Mouse (Mus musculus): Measurements from ENCODE around the gene Sema6d.

The Sema6d gene

GRCm38 (mm10) chr2:124576053-124576452 is 486.3 kb downstream of the Sema6d start:
- no peak for DNase-seq

- no peak for DNase-seq
These were observed 493.8 kb downstream of the Sema6d start for GRCm38 (mm10) chr2:124583561-124583960.

GRCm38 (mm10) chr2:124592750-124593149 is 503.0 kb downstream of the Sema6d start:
- DNase-seq, result no peak

GRCm38 (mm10) chr2:124599014-124599413 is 509.2 kb downstream of the Sema6d start:
- no peak for DNase-seq

DNA sequence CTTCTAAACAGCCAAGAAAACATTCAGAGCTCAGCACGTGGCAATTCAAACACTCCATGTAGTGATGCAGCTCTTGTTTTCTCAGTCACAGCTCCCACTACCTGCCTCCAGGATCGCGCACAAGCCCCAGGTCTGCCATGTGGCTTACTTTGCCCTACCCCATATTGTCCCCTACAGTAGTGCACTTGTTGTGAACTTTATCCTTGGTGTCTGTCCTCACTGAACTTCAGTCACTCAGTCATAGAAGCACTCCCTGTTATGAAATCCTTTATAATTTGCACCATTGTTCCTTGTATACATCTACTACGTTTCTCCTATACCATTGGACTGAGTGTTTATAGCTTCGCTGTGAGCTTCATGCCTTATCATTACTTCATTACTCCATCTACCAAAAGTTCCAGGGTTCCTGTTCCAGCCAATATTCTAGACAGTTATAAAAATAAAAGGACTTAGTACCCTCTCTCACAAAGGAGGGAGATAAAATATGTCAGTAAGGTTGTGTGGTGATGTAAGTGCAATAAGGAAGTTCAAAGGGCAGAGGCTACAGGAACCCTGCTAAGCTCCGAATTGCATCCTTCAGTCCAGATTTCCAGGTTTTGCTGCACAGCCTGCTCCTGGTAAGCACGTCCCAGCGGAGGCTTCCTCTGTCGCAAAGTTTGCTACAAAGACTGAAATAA is 512.1 kb downstream of the Sema6d start:
- no peak for DNase-seq

DNA sequence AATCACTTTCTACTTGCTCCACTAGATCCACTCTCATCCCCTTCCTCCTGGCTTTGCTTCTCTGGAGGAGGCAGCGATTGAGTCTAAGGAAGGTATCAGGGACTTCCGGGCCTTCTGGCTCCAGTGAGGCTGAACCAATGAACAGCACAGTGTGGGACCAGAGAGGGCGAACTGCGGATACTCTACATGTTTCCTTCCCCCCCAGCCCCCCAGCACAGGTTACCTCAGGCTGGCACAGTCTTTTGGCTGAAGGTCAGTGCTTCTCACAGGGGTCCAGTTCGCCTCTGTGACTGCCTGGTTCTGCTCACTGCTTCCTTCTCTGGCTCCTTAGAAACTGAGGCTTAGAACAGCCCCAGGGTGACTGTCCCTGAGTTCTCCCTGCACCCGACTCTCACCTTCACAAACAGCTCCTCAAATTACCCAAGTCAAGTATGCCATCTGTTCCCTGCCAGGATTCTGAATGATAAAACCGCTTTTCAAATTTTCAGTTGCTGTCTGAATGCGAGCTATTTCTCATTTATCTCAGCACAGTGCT is 512.7 kb downstream of the Sema6d start:
- no peak for DNase-seq

DNA sequence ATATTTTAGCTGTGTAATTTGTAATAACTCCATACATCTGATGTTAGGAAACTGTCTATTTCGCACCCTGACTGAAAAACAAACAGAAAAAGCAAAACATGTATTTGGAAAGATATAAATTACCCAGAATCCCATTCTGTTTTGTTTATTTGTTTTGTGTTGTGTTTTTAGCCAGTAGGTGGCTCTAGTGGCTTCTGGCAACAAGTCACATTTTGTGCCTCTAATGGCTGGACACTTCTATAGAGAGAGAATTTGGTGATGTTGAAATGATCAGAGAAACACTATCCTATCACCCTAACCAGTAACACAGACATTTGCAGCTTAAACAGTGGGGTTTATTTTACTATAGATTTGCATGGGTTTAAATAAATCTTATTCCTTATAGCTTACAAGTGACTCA is 515.6 kb downstream of the Sema6d start:
- no peak for DNase-seq

DNA sequence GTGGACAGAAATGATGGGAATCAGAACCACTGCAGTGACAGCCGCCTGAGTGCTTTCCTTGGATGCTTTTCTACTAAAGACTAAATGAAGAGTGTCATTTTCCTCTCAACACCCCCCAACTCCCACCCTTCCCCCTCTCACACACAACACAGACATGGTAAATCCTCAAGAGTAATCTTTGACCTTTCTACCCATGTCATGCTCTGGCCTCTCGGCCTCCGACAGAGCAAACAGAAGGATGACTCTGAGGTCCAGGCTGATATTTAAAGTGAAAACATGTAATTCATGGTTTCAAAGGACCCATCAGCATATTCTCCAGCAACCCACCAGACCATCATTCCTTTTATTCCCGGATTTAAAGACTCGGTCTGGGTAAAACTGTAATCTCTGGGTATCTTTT is 518.2 kb downstream of the Sema6d start:
- no peak for DNase-seq

DNA sequence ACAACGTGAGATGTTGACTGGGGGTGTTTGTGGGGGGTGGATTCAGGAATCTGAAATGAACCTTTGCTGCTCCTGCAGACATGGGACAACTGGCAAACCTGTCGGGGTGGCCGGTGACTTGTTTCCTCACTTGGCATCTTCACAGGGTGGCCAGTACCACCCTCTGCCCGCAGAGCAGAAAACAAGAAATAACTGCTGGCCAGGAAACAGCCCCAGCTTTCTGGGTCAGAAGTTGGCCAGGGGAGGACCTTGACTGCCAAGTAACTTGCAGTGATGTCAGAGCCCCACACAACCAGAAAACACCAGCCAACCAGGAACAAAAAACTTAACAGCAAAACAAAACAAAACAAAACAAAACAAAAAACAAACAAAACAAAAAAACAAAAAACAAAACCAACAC is 518.8 kb downstream of the Sema6d start:
- no peak for DNase-seq

DNA sequence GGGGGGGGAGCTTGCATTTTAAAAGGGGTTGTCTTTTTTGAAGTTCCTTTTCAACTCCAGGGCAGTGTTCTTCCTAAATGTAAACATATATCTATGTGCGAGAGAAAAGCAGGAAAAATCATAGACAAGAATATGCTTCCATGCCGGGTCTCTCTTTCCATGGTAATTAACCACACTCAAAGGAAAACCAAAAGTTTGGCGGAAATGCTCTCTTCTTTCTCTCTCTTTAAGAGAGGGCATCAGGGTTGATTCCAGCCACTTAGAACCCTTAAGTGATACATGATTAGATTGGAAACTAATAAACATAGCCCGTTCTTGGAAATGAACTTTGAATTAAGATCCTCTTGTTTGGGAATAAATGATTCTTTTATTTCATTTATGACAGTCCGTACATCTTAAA is 519.2 kb downstream of the Sema6d start:
- DNase-seq, result no peak

GRCm38 (mm10) chr2:124609711-124610585 is 520.2 kb downstream of the Sema6d start:
- DNase-seq, result peak; percentile 21

- DNase-seq, result no peak
These were observed 520.9 kb downstream of the Sema6d start for GRCm38 (mm10) chr2:124610586-124611105.

- no peak for DNase-seq
These were observed 521.5 kb downstream of the Sema6d start for GRCm38 (mm10) chr2:124611226-124611625.

DNA sequence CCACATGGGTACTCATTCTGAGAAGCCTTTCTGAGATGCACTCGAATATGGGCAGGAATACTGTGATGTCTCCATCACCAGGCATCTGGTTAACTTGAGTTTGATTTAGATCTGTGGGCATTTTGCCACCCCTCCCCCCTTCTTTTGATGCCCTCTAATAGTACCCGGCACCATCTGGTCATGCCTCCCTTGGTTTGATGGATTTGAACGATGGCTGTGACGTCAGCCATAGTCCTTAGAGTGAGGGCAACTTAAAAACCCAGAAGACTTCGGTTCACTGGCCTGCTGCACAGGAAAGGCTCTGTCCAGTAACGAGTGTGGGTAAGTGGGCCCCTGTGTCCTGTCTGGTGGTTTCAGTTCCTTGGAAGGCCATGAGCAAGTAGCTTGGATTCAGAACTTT is 522.5 kb downstream of the Sema6d start:
- DNase-seq, result no peak

DNA sequence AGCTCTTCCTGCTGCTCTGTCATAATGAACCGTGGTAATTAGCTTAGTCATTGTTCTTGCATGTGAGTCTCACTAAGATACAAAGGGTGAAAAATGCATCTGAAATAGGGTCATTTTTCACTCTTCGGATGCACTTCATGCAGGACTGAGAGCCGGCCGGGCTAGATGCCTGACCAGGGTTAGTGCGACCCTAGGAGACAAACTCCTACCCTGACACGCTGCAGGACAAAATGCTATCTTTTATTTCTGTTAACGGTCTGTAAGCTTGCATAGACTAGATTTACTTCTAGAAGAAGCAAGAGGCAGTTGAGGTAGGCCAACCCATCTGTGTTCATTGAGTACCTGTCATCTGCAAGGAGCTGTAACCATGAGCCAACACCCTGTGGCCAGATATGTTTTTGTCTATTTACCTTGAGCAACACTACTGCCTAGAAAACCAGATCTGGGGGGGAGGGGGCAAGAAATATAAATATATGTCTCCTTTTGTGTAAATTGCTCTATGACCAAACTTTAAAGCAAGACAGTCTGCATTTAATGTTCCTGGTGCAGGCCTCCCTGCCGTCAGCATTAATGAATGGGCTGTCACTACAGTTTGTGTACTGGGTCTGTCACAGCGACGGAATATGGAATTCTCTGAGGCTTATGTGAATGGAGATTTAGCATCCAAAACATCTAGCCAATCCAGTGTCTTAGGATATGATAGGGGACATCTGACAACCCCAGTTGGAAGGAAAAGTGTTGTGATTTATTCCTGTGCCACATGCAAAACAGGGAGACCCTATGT is 523.1 kb downstream of the Sema6d start:
- DNase-seq, result no peak

DNA sequence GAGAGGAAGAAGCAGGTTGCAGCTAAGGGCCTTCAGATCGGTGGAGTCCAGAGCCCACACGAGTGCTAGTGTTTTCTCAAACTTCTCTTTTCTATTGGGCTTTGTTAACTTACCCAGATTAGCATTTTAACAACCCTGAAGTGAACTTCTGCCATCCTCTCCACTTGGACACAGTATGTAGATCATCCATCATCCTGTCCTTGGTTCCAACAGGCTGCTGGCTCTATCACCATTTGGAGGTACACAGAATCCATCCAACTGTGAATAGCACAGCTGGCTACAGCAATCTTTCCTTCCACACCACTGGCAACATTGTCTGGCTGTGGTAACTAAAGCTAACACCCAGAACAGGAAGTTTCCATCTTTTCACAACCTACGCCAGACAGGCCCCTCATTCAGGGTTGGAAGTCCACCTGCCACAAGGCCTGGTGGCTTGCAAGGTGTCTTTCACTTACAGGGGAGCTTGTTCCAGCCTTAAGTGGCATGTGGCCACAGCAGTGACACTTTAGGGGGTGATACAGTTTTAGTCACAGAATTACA is 524.0 kb downstream of the Sema6d start:
- DNase-seq, result no peak

DNA sequence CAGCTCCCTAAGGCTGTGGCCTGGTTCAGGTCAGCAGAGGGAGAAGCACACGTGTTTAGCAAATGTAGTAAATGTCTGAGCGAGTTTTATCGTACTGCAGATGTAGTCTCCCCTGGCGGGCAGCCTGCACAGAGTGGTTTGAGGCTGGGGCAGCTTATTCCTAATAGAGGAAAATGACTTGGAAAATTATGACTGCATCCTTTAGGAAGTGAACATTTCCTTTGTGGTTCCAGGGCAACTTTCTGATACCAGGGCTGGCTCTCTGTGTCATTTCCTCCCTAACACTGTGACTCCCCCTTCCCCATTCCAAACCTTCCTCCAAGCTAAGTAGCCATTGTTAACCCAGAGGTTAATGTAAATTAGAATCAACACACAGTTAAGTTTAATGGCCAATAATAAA is 527.0 kb downstream of the Sema6d start:
- DNase-seq, result no peak

DNA sequence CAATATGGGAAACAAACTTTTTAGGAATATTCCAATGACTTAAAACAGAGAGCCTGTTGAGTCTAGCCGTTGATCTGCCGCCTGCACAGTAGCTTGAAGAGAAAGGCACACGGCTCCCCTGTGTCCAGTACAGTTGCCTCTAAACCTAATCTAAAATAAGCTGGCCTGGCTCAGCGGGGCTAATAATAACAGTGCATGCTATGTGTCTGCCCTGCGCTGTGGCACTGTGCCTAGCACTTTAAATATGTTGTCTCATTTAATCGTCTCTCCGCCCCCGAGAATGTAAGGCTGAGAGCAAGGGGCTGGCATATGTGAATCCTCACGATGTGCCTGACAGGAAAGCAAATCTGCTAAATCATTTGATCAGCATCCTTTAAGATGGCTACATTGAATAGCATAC is 527.7 kb downstream of the Sema6d start:
- DNase-seq, result no peak

GRCm38 (mm10) chr2:124618091-124618490 is 528.3 kb downstream of the Sema6d start:
- DNase-seq, result no peak

DNA sequence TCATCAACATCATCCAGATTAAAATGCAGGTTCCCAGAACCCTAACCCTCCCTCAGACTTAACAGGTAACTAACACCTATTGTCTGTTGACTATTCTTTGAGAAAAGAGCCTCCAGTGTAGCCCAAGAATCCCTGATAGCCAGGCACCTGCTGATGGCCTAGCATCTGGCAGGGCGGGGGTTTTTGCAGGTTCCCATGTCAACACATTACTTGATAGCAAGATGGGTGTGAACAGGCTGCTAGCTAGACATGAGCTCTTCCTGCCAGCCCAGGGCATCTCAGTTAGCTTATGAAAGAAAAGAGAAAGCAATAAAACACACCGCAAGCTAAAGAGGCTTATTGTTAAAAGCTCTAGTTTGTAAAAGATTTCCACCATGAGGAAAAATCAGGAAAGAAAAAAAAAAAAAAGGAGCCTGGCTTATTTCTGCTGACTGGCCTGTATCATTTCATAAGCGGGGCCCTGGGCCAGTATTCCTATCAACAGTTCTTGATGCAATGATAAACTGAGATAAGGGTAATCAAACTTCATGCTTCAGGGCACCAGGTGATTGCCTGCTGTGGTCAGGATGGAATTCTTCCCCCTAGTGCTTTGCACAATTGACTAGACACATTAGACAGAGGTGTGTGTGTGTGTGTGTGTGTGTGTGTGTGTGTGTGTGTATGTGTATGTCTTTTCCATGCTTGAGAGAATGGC is 528.9 kb downstream of the Sema6d start:
- DNase-seq, result no peak

DNA sequence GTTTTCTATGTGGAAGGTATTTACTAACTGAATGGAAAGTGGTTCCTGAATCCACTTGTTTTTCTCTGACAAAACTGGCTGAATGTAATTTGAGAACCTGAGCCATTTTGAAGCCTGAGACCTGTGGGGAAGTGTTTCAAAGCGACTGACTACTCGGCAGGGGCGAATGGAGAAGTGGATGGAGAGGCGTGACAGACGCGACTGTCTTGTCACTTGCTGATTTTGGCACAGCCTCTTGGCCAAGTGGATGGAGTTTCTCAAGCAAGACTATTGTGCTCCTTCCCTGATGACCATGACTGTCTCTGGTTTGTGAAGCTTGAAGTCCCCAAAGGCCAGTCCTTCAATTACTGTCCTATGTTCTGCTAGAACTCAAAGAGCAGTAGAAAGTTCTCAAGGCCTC is 530.7 kb downstream of the Sema6d start:
- DNase-seq, result no peak

GRCm38 (mm10) chr2:124621972-124622621 is 532.3 kb downstream of the Sema6d start:
- DNase-seq, result no peak
